Mouse (Mus musculus) spleen, postnatal 36 days (tissue): ENCODE results near the gene Ttc32.
A peak's percentile ranks its signal among the peaks of the same experiment; 100 is the strongest.
"Not testable (repeated sequence)": the region's sequence is repeated elsewhere in the genome, so short reads cannot be mapped to it uniquely, and the experiment has no call there.

ENCODE experiments used
- DNase-seq, 2 experiments: peaks; one replicate each; pipeline ENCODE4 v3.0.0; 2022; ENCODE audit warnings: low spot score in 2 of 2, mixed read lengths in 1 of 2

Gene Ttc32

GRCm38 (mm10) chr12:9029888-9030723, at the start of gene Ttc32:
Gene Ttc32, plus strand, starts transcription at chr12:9029997.
- peak; percentile 88 to 91 for DNase-seq

- DNase-seq: no peak
Measured at GRCm38 (mm10) chr12:8993231-8993630, 36.6 kb upstream of the Ttc32 start.

GRCm38 (mm10) chr12:8998318-8998717, 31.5 kb upstream of the Ttc32 start:
- peak in 1 of 2 experiments; percentile 11 for DNase-seq

- peak; percentile 60 to 64 for DNase-seq
Measured at GRCm38 (mm10) chr12:9002038-9002648, 27.7 kb upstream of the Ttc32 start.

GRCm38 (mm10) chr12:9007146-9007545, 22.7 kb upstream of the Ttc32 start:
- no peak for DNase-seq

- no peak for DNase-seq
Measured at GRCm38 (mm10) chr12:9007811-9008210, 22.0 kb upstream of the Ttc32 start.

GRCm38 (mm10) chr12:9010311-9010710, 19.5 kb upstream of the Ttc32 start:
- DNase-seq: no peak

- no peak for DNase-seq
Measured at GRCm38 (mm10) chr12:9016376-9016775, 13.4 kb upstream of the Ttc32 start.

GRCm38 (mm10) chr12:9020431-9020830, 9.4 kb upstream of the Ttc32 start:
- no peak for DNase-seq

- no peak for DNase-seq
Measured at GRCm38 (mm10) chr12:9020986-9021385, 8.8 kb upstream of the Ttc32 start.

- DNase-seq: no peak
Measured at GRCm38 (mm10) chr12:9023031-9023430, 6.8 kb upstream of the Ttc32 start.

- no peak for DNase-seq
Measured at GRCm38 (mm10) chr12:9024071-9024470, 5.7 kb upstream of the Ttc32 start.

GRCm38 (mm10) chr12:9024736-9025135, 5.1 kb upstream of the Ttc32 start:
- no peak for DNase-seq

- no peak for DNase-seq
Measured at GRCm38 (mm10) chr12:9026843-9027242, 3.0 kb upstream of the Ttc32 start.

- DNase-seq: not testable (repeated sequence)
Measured at GRCm38 (mm10) chr12:9028816-9029215, 981 bp upstream of the Ttc32 start.

- DNase-seq: no peak
Measured at GRCm38 (mm10) chr12:9029506-9029887, 300 bp upstream of the Ttc32 start.

GRCm38 (mm10) chr12:9031166-9031565, 1.4 kb downstream of the Ttc32 start:
- no peak for DNase-seq

- no peak for DNase-seq
Measured at GRCm38 (mm10) chr12:9033140-9033539, 3.3 kb downstream of the Ttc32 start.

GRCm38 (mm10) chr12:9036409-9036808, 6.6 kb downstream of the Ttc32 start:
- DNase-seq: no peak

- no peak for DNase-seq
Measured at GRCm38 (mm10) chr12:9040177-9040576, 10.4 kb downstream of the Ttc32 start.

- DNase-seq: no peak
Measured at GRCm38 (mm10) chr12:9040686-9041085, 10.9 kb downstream of the Ttc32 start.

- DNase-seq: no peak
Measured at GRCm38 (mm10) chr12:9042316-9042715, 12.5 kb downstream of the Ttc32 start.

GRCm38 (mm10) chr12:9042759-9043158, 13.0 kb downstream of the Ttc32 start:
- DNase-seq: no peak
